Mouse (Mus musculus): ENCODE measurements at regions not wholly inside any gene's neighbourhood (a gene's known extent, or its start where the extent isn't known, plus 50 kb on each side); places are given as distances from the start of the nearest gene placed in this dataset.

DNA sequence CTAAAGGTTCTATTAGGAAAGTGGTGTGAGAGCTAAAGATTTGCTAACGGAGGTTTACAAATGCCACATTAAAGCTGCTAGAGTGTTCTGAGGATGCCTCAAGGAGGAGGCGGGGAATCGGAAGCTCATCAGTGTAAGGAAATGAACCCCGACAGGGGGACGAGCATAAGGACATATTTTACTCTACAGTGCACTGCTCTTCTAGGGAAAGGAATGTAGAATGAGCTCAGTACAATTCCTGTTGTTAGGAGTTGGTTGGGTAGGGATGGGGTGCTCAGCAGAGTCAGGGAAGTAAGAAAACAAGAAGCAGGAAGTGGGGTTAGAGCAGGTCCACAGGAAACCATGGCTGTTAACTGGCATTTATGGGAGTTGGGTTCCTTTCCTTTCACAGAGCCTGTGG, 54.6 kb downstream of the Mex3b start:
- DNase-seq (ENCODE audit: low spot score) = no peak

DNA sequence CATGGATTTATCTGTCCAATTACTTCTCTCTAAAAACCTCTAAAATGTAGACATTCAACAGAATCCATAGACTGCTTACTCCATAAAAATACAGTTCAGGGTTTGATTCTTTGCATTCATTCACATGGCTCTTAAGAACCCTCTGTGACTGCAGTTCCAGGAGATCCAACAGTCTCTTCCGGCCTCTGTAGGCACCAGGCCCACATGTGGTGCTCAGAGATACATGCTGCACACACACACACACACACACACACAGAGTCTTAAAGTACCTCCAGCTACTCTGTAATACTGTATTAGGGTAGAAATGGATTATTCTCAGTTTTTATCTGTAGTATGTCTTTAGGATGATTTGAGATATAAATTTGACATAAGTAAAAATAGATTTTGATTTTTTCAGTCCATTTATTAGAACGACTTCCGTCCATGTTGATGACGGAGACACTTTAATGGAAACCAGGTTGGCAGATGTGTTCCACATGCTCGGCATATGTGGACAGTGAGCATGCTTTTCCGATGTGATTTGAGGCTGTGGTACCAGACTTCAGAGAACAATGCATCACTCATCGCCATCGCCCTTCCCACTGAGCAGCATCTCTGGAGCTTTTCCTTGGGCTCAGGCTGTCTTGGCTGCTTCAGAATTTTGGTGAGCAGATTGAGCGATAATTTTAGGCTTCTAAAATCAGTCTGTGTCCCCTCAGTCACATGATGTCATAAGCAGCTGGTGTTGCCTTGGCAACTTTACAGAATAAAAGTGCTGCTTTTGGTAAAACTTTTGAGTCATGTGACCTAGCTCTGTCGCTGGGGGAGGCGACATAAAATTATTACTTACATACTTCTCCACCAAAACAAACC, 56.3 kb downstream of the Mex3b start:
- no peak for DNase-seq (ENCODE audit: low spot score)

DNA sequence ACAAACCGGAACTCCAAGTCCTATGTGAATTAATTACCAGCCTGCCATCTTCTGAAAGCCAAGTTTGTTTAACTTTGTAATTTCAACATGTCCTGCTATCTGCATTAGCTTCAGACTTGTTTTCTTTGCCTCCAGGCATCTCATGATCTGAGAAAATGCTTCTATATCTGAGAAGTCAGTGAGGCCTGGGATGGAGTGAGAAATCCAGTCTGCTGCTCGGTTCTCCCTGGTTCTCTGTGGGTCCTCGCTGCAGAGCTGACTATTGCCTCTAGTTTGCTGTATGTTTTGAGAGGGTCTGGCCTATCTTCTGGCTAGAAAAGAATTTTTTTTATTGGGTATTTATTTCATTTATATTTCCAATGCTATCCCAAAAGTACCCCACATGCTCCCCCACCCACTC, 57.0 kb downstream of the Mex3b start:
- no peak for DNase-seq (ENCODE audit: low spot score)

DNA sequence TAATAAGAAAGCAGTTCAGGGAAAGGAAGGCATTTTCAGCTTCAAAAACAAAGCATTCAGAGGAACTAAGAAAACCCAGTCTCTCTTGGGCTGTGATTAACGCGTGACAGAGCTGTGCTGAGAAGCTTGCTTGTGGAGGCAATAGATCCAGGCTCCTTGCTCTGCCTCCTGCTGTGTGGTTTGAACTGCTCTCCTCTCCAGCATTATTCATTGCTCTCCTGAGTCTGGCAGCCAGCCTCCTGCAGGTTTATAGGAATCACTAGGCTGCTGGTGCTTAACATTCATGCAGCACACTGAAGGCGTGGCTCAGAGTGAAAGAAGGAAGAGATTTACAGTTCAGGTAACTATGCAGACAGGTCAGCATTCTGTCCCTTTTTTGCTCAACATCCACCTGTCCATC, 71.2 kb downstream of the Mex3b start:
- DNase-seq (ENCODE audit: low spot score) = no peak

DNA sequence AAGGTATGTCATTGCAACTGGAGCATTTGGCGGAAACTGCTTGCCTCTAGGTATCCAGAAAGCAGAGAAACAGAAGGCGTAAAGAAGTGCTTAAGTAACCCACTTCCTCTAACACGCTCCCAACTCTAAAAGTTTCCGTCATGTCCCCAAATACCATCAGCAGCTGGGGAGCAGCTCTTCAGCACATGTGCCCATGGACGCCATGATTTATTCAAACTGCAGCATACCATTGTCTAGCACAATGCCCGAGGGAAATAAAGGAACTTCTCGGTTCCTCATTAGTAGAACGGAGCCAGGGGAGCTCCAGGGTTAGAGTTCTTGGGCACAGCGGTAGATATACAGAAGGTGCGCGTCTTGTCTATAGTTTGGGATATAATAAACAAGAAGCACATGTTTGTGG, 72.4 kb downstream of the Mex3b start:
- no peak for DNase-seq (ENCODE audit: low spot score)

DNA sequence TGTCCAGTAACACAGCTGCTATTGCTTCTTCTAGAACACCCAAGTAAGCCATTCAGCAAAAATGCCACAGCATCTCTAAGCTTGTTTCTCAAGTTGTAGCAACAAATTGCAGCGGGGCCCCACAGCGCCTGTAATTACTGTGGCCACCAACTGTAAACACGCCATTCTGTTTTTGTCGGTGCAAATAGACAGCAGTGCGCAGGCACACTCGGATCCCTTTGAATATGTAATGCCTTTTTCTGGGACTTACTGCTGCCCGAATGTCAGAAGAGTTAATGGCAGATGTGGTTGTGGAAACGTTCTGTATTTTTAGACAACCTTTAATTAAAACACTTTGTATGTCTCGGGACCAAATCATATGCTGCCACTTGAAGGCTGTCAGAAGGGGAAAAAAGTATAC, 76.2 kb downstream of the Mex3b start:
- DNase-seq (ENCODE audit: low spot score) = no peak

DNA sequence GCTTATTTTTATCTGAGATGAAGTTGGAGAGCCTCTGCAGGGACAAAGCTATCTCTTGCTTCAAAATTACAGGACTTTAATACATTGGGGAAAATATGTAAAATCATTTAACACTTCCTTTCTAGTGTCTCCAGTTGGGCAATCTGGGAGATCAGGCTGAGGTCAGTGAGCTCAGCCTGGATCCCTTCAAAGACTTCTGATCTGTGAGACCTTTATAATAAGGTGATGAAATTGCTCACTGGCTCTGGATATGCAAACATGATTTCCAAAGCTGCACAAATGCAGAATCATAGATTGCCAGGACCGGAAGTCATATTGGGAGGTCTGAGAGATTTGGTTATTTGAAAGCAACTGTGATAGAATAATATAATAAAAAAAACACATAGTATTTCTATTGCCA, 76.7 kb downstream of the Mex3b start:
- DNase-seq (ENCODE audit: low spot score) = no peak

DNA sequence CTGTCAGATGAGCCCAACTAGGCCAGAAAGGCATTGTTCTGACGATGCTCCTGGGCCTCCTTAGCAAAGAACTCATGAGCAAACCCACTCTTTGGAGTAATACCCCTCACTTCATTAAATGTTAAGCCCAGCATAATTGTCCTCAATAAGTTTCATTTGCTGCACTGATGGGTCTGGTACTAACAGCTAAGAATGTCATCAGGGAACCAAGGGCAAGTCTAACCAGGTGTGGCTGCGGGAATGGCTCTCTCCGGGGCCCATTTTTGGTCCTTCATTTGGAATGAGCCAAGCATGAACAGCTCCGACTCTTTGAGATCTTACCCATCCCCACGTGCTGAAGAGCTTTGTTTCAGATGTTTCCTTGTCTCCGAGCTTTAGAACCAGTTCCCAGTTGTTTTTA, 82.2 kb downstream of the Mex3b start:
- DNase-seq (ENCODE audit: low spot score) = no peak

DNA sequence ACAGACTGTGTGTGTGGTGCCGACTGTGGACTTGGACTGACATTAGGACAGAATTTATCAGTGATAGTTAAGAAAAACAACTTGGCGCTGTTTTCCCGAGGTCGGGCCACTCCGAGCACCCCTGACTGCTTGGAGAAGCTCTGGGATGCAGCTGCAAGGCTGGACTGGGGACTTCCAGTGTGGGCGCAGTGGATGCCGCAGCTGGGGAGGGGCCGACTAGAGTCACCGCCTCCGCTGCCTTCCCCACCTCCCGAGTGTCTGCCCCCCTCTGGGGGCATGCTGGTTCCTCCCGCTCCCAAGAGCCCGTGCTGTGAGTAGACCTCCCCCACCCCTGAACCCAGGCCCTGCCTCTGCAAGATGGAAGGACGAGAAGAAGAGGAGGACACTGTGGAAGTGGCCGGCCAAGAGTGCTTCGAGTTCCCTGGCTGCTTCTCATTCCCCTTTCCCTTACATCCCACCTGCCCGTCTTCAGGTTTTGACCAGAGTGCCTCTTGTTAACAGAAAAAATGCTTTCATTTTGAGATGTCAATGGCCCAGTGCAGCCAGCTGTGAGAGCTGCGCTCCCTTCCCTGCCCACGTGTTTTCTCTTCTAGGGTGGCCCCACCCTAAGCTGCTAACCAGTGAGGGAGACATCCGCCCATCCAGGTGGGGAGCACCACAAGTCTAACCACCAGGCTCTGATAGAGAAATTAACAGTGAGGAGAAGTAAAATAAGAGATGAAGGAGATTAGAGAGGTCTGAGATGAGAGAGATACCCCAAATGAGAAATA, 90.3 kb downstream of the Mex3b start:
- DNase-seq (ENCODE audit: low spot score) = no peak

DNA sequence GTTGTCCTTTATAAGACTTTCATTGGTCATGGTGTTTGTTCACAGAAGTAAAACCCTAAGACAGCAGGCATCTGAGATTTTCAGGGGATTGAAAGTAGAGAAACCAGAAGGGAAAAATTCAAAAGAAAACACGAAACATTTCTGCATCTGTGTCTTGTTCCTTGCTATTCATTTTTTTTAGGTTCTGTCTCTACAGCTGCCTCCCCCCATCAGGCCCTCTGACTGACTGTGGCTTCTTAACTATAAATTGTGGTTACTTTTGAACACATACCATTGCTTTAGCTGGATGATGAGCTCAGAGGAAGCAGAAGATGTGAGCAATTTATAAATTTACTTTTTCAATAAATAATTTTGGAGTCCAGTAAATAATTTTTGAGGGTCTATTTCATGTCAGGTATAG, 103.5 kb downstream of the Mex3b start:
- DNase-seq (ENCODE audit: low spot score) = no peak

DNA sequence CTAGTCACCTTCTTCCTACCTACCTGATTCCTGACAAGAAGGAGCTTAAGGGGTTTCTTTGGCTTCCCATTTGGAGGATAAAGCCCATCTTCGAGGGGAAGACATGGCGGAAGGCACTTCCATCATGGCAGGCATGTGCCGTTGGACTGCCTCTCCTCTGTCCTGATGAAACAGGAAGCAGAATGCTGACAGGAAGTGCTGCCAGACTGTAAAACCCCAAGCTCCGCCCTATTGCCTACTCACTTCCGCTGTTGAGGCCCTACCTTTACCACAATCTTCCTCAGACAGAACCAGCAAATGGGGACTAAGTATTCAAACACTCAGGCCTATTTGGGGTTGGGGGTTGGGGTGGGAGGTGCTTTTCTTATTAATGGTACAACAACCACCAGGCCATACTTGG, 104.1 kb downstream of the Mex3b start:
- no peak for DNase-seq (ENCODE audit: low spot score)

DNA sequence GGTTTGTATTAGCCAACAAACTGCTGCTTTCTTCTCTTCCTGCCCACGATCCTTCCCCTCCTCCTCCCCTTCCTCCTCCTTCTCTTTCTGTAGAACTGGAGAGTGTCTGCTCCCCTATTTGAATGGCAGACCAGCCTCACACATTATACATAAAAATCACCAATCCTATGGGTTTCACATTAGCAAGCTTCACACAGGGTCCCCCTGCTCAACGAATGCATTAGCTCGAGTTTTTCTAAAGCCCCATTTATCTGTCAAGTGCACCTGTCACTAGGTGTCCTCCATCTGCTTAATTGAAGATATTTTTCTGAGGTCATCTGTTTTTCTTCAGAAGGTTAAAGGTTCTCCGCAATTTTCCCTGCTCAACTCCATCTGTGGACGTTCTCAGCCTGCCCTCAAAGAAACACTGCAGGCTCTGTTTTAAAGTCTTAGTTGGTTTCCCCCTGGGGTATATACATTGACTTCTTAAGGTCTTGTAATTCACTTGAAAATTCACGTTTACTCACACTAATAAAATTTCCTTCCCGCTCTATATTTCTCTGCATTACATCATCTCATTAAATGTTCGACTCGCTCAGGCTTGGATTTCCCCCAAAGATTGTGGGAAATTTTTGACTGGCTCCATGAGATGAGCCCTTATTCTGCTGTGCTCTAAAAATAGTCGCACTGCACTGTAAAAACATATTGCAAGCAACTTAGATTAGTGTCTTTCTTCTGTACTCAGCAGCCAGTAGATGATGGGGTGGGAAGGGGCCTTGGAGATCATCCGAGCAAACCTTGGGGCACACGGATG, 105.3 kb downstream of the Mex3b start:
- DNase-seq (ENCODE audit: low spot score) = no peak

DNA sequence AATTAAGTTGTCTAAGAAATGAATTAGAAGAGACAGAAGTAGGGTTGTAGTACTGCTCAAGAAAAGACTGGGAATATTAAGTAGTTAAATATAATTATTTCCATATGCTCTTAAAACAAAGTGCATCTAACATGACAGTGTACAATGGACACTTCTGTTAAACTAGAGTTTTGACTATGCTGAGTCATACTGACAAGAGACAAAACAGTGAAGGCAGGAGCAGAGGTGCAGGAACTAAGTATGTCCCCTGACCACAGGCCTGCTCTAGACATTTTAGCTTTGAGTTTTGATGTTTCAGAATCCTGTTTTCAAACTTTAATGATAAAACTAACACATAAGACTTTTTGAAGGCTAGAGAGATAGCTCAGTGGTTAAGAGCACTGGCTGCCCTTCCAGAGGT, 123.6 kb downstream of the Mex3b start:
- DNase-seq (ENCODE audit: low spot score) = no peak

DNA sequence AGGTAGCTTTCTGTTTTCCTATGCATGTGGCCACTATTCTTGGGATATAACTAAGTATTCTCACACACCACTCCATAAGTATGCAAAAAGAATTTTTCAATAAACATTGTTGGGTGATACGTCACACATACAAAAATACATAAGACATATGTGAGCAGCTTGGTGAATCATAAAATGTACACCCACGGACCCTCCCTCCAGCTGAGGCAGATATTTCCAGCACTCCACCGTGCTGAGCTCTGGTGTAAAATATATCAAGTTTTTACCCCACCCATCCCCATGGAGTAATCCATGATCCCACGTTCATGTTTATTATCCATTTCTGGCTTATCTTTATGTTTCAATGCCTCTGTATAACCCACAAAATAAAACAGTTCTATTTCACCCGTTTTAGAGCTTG, 126.0 kb downstream of the Mex3b start:
- DNase-seq (ENCODE audit: low spot score) = no peak

DNA sequence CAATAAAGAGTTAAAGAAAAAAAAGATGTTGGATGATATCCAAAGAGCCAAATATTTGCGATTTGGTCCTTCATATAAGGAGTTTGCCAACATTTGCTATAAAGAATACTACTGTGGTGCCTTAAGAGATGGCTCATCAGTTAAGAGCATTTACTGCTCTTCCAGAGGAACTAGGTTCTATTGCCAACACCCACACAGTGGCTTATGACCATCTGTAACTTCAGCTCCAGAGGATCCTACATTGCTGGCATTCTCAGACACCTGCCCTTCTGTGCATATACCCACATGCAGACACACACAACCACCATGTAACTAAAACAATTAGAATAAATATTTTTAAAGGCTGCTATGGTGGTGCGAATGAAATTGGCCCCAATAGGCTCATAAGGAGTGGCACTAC, 131.7 kb downstream of the Mex3b start:
- no peak for DNase-seq (ENCODE audit: low spot score)

DNA sequence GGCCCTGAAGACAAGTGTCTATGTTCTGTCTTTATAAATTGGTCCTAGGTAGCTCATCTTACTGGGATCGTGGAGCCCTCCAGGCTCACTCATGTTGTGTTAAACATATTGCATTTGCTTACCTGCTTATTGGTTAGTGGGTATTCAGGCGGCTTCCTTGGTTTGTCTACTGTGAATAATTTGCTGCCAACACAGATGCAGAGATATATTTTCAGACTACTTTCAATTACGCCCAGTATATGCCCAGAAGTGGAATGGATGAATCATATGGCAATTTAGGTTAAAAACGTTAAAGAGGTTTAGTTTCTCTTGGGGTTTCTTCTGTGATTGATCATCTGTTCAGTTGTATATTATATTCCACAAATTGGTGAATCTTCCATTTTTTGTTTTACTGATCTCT, 140.4 kb downstream of the Mex3b start:
- no peak for DNase-seq (ENCODE audit: low spot score)

DNA sequence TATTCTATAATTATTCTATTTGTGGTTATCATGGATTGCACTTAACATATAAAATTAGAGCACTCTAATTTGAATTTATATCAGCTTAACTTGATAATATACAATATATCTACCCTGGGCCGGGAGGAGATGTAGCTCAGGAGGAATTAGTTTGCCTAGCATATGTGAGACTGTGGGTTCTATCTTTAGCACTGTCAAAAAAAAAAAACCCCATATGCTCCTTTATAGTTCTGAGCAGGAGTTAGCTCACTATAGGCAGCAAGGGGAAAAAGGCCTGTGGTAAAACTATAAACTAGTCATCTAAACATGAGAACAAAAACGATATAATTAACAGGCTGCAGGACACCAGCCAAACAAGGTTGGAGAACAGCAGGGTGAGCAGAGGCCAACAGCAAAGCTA, 145.0 kb downstream of the Mex3b start:
- DNase-seq (ENCODE audit: low spot score) = no peak

DNA sequence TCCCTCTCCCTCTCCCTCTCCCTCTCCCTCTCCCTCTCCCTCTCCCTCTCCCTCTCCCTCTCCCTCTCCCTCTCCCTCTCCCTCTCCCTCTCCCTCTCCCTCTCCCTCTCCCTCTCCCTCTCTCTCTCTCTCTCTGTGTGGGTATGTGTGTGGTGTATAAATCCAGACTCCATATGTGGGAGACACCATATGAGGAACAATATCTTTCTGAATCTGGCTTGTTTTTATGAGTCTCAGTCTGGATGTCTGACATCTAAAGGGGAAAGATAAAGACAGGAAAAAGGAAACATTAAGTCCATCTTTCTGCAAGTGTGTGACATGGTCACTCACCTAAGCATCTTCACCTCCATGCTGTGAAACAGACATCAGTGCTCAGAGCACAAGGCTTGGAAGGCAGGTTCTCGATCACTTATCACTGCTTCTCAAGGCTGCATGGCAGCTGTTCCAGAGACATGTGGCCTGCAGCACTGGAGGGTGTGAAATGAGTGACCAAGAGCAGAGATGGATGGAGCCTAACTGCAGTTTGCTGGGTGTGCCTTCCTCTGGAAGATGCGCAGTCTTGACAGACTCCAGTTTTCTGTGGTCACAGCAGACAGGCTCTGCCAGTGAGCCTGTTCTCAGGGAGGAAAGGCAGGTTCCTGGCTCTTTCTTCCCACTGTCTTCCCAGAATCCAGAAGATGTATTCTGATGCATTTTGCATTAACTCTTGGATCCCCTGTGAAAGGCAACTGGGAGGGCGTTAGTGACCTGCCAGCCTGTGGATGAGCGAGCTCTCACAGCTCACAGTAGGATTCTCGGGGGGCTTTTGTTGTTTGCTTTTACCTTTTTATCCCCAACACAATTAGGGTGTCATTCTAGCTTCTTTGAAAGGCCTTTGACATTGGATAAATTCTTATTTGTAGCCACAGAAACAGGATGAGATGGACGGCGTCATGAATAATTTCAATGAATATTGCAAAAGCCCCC, 147.9 kb downstream of the Mex3b start:
- no peak for DNase-seq (ENCODE audit: low spot score)

DNA sequence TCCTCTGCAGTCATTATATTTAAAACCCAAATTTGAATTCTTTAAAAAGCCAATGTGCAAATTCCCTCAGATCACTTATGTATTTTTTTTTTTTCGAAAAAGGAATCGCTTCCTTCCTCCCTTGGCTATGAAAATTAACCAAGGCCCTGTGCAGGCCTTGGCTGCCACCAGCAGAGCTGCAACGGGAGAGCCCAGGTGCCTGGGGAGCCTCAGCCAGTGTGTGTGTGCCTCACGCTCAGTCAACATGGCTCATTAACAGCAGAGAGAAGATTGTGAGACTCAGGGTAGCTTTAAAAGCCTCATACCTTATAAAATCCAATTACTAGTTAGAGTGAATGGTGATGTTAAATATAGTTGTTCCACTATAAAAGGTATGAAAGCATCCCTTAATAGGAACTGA, 148.6 kb downstream of the Mex3b start:
- no peak for DNase-seq (ENCODE audit: low spot score)

DNA sequence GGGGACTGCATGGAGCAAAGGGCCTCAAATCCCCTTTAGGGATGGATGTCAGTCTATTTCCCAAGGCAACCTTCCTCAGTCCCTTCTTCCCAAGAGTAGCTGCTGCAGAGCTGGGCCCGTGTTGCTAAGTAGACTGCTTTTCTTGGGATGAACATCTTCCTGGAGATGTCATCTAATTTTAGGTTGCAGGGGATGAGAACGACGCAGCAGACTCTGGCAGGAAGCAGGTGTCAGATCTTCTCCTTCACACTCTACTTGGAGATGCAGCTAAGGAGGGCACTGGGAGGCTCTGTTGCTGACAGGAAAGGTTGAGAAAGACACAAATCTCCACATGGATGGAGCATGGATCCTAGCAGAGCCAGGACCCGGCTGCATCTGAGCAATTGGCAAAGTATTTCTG, 149.4 kb downstream of the Mex3b start:
- no peak for DNase-seq (ENCODE audit: low spot score)

DNA sequence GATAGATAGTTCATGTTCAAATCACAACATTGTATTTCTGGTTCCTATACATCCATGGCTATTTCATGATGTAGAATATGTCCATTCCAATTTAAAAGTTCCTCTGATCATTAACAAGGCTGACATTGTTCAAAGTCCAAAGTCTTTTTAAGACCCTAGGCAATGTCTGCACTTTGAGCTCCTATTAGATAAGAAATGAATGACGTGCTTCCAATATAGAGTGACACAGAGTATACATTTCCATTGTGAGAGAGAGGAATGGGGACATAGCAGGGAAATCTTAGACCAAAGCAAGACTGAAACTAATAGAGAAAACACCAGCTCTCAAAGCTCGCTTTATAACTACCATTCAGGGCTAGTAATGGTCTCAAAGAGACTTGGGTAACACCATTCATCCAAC, 153.5 kb downstream of the Mex3b start:
- DNase-seq (ENCODE audit: low spot score) = no peak

DNA sequence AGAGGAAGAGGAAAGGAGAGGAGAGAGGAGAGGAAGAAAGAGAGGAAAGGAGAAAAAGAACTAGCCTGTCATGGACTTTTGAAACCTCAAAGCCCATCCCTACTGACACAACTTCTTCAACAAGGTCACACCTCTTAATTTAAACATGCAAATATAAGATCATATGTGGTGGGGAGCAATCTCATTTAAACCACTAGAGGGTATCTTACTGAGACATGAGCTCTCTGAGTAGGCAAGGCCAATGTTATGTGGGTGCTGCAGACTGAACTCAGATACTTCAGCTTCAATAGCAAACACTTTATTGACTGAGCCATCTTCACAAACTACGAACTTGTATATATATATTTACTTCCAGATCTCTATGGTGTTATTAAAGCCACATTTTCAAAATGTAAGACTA, 156.9 kb downstream of the Mex3b start:
- no peak for DNase-seq (ENCODE audit: low spot score)
